Mouse (Mus musculus): Measurements from ENCODE around the gene Map3k10. TPM values are rescaled to one million over a fixed set of nuclear protein-coding genes. Genes with fewer than 3 reads are reported as not detected.

Gene Map3k10
- total and polyA plus RNA-seq, 2 experiments, result 10.0 to 20.1 TPM

DNA sequence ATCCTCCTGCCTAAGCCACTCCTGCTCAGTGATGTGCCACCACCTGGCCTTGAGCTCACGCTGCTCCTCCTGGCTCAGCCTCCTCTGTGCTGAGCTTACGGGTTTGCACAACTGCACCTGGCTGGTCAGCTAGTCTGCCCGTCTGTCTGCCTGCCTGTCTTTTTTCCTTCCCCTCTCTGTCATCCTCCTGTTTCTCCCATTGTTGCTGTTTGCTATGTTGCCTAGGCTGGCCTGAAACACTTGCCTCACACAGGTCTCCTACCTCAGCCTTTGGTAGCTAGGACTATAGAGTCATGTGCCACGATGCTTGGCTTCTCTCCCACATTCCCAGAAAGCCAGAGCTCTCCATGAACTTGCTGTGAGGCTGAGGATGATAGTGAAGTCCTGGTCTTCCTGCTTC is 61.5 kb downstream of the Map3k10 start:
- H3K4me1 ChIP-seq (ENCODE audit: control insufficient read depth, insufficient read depth, low read length), result no peaks in the 10 kb centered on the region
- H3K27ac ChIP-seq (replicated peaks; ENCODE audit: insufficient read depth, low read depth, low read length), result no peak overlapping the region
- no peak overlapping the region for H3K9ac ChIP-seq (ENCODE audit: low read depth, low read length)
- no peak overlapping the region for H3K4me3 ChIP-seq (ENCODE audit: insufficient read depth, low read depth, low read length)
- no peak for DNase-seq (ENCODE audit: extremely low read depth, low read depth, low spot score)
- H3K79me2 ChIP-seq (ENCODE audit: control insufficient read depth, insufficient read depth, low read length), result peaks cover 36% of the 10 kb centered on the region; the same call in 1 of the 2 replicates
- WGBS, result 25% methylated on average over 4 of the region's 4 CpGs
- peaks cover 17% of the 10 kb centered on the region for H3K36me3 ChIP-seq (ENCODE audit: control insufficient read depth, insufficient read depth, low read length)
- TF ChIP-seq CTCF (IDR thresholded peaks at IDR 0.05; ENCODE audit: low read depth, low read length) (no peak), POLR2A (IDR thresholded peaks at IDR 0.05; ENCODE audit: extremely low read depth, insufficient read depth, low read length) (no peak)
- H3K27me3 ChIP-seq (ENCODE audit: control insufficient read depth, insufficient read depth, low read length), result no peaks in the 10 kb centered on the region

DNA sequence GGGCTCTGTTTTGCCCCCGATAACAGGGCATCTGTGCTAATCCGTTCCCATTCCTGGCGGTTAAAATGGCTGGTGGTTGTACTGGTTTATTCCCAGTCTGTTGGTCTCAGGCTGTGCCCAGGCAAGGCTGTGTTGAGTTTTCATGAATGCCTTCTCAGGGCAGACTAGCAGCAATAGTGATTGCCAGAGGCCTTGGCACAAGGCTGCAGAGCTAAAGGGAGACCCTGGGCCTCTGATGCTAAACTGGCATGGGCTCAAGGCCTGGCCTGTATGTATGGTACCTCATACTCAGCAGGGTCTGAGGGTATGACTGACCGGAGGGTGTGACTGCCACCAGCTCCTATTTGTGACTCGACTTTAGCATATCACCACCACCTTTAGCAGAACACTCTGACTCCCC is 63.5 kb downstream of the Map3k10 start:
- TF ChIP-seq POLR2A (IDR thresholded peaks at IDR 0.05; ENCODE audit: extremely low read depth, insufficient read depth, low read length) (no peak), CTCF (IDR thresholded peaks at IDR 0.05; ENCODE audit: low read depth, low read length) (no peak)

GRCm38 (mm10) chr7:27610370-27610769 is 64.0 kb downstream of the Map3k10 start:
- 81% methylated on average over 3 of the region's 3 CpGs for WGBS
- Histone ChIP-seq H3K36me3 (ENCODE audit: control insufficient read depth, insufficient read depth, low read length) (peaks cover 2% of the 10 kb centered on the region; the same call in 1 of the 2 replicates), H3K27me3 (ENCODE audit: control insufficient read depth, insufficient read depth, low read length) (no peaks in the 10 kb centered on the region), H3K27ac (replicated peaks; ENCODE audit: insufficient read depth, low read depth, low read length) (no peak overlapping the region), H3K9ac (ENCODE audit: low read depth, low read length) (no peak overlapping the region), H3K4me3 (ENCODE audit: insufficient read depth, low read depth, low read length) (no peak overlapping the region), H3K4me1 (ENCODE audit: control insufficient read depth, insufficient read depth, low read length) (peaks cover 21% of the 10 kb centered on the region), H3K79me2 (ENCODE audit: control insufficient read depth, insufficient read depth, low read length) (peaks cover 51% of the 10 kb centered on the region)
- TF ChIP-seq CTCF (IDR thresholded peaks at IDR 0.05; ENCODE audit: low read depth, low read length), result no peak
- TF ChIP-seq POLR2A (IDR thresholded peaks at IDR 0.05; ENCODE audit: extremely low read depth, insufficient read depth, low read length), result no peak
- DNase-seq (ENCODE audit: extremely low read depth, low read depth, low spot score), result no peak

More for the DNA sequence above, 63.5 kb downstream of the Map3k10 start:
- DNase-seq (ENCODE audit: extremely low read depth, low read depth, low spot score), result no peak
- WGBS, result 94% methylated on average over 5 of the region's 5 CpGs
- H3K27me3 ChIP-seq (ENCODE audit: control insufficient read depth, insufficient read depth, low read length), result no peaks in the 10 kb centered on the region
- peaks cover 2% of the 10 kb centered on the region; the same call in 1 of the 2 replicates for H3K36me3 ChIP-seq (ENCODE audit: control insufficient read depth, insufficient read depth, low read length)
- H3K9ac ChIP-seq (ENCODE audit: low read depth, low read length), result no peak overlapping the region
- H3K79me2 ChIP-seq (ENCODE audit: control insufficient read depth, insufficient read depth, low read length), result peaks cover 50% of the 10 kb centered on the region
- peaks cover 17% of the 10 kb centered on the region for H3K4me1 ChIP-seq (ENCODE audit: control insufficient read depth, insufficient read depth, low read length)
- no peak overlapping the region for H3K27ac ChIP-seq (replicated peaks; ENCODE audit: insufficient read depth, low read depth, low read length)
- no peak overlapping the region for H3K4me3 ChIP-seq (ENCODE audit: insufficient read depth, low read depth, low read length)

DNA sequence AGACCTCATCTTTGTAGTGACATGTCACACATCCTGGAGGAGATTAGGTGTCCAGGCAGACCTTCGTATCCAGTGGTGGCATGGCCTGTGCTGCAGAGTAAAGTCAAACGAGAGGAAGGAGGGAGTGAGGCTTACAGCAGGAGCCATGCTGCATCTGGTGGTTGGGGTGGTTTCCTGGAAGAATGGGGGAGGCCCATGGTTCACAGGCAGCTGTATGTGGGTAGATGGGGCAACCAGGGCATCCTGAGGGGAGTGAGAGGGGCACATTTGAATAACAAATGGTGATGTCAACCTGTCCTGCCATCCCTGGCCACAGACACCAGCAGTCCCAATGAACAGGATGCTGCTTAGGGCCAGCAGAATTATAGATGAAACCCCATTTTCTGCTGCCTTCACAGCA is 64.7 kb downstream of the Map3k10 start:
- 68% methylated on average over 2 of the region's 2 CpGs for WGBS
- H3K4me1 ChIP-seq (ENCODE audit: control insufficient read depth, insufficient read depth, low read length), result peaks cover 25% of the 10 kb centered on the region

GRCm38 (mm10) chr7:27609285-27609684 is 65.1 kb downstream of the Map3k10 start:
- no peaks in the 10 kb centered on the region for H3K27me3 ChIP-seq (ENCODE audit: control insufficient read depth, insufficient read depth, low read length)
- H3K9ac ChIP-seq (ENCODE audit: low read depth, low read length), result no peak overlapping the region
- no peak overlapping the region for H3K27ac ChIP-seq (replicated peaks; ENCODE audit: insufficient read depth, low read depth, low read length)
- TF ChIP-seq POLR2A (IDR thresholded peaks at IDR 0.05; ENCODE audit: extremely low read depth, insufficient read depth, low read length) (no peak), CTCF (IDR thresholded peaks at IDR 0.05; ENCODE audit: low read depth, low read length) (no peak)
- WGBS, result 80% methylated on average over 4 of the region's 4 CpGs
- peaks cover 58% of the 10 kb centered on the region for H3K79me2 ChIP-seq (ENCODE audit: control insufficient read depth, insufficient read depth, low read length)
- DNase-seq (ENCODE audit: extremely low read depth, low read depth, low spot score), result no peak
- peaks cover 29% of the 10 kb centered on the region for H3K4me1 ChIP-seq (ENCODE audit: control insufficient read depth, insufficient read depth, low read length)
- H3K36me3 ChIP-seq (ENCODE audit: control insufficient read depth, insufficient read depth, low read length), result peaks cover 2% of the 10 kb centered on the region; the same call in 1 of the 2 replicates
- no peak overlapping the region for H3K4me3 ChIP-seq (ENCODE audit: insufficient read depth, low read depth, low read length)

More for the DNA sequence above, 64.7 kb downstream of the Map3k10 start:
- TF ChIP-seq POLR2A (IDR thresholded peaks at IDR 0.05; ENCODE audit: extremely low read depth, insufficient read depth, low read length) (no peak), CTCF (IDR thresholded peaks at IDR 0.05; ENCODE audit: low read depth, low read length) (no peak)
- Histone ChIP-seq H3K27ac (replicated peaks; ENCODE audit: insufficient read depth, low read depth, low read length) (no peak overlapping the region), H3K79me2 (ENCODE audit: control insufficient read depth, insufficient read depth, low read length) (peaks cover 54% of the 10 kb centered on the region), H3K4me3 (ENCODE audit: insufficient read depth, low read depth, low read length) (no peak overlapping the region), H3K27me3 (ENCODE audit: control insufficient read depth, insufficient read depth, low read length) (no peaks in the 10 kb centered on the region), H3K36me3 (ENCODE audit: control insufficient read depth, insufficient read depth, low read length) (peaks cover 2% of the 10 kb centered on the region; the same call in 1 of the 2 replicates), H3K9ac (ENCODE audit: low read depth, low read length) (no peak overlapping the region)
- DNase-seq (ENCODE audit: extremely low read depth, low read depth, low spot score), result no peak

DNA sequence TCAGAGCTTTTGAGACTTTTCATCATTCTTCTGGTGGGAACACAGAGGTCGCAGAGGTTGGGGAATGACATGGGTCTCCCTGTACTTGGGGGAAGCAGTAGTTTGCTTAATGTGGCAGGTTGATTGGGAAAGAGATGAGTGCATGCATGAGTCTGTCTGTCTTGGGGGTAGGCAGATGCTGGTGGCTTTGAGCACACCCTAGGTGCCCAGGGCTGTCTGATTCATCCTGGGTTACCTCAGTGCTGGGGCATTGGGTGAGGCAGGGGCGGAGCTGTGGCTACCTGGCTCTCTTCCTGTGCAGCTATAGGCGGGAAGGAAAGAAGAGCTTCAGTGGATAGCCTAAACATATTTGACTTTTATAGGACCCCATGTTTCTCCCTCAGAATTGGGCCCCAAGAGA is 66.3 kb downstream of the Map3k10 start:
- Histone ChIP-seq H3K79me2 (ENCODE audit: control insufficient read depth, insufficient read depth, low read length) (peaks cover 60% of the 10 kb centered on the region), H3K36me3 (ENCODE audit: control insufficient read depth, insufficient read depth, low read length) (peaks cover 2% of the 10 kb centered on the region; the same call in 1 of the 2 replicates), H3K27ac (replicated peaks; ENCODE audit: insufficient read depth, low read depth, low read length) (no peak overlapping the region), H3K4me3 (ENCODE audit: insufficient read depth, low read depth, low read length) (no peak overlapping the region), H3K4me1 (ENCODE audit: control insufficient read depth, insufficient read depth, low read length) (peaks cover 35% of the 10 kb centered on the region), H3K27me3 (ENCODE audit: control insufficient read depth, insufficient read depth, low read length) (no peaks in the 10 kb centered on the region), H3K9ac (ENCODE audit: low read depth, low read length) (no peak overlapping the region)
- 90% methylated on average over 3 of the region's 3 CpGs for WGBS
- TF ChIP-seq POLR2A (IDR thresholded peaks at IDR 0.05; ENCODE audit: extremely low read depth, insufficient read depth, low read length) (no peak), CTCF (IDR thresholded peaks at IDR 0.05; ENCODE audit: low read depth, low read length) (no peak)
- DNase-seq (ENCODE audit: extremely low read depth, low read depth, low spot score), result no peak

Measured in liver, adult 2 months (tissue).